Mouse (Mus musculus): Measurements from ENCODE around the gene Cpne7.

DNA sequence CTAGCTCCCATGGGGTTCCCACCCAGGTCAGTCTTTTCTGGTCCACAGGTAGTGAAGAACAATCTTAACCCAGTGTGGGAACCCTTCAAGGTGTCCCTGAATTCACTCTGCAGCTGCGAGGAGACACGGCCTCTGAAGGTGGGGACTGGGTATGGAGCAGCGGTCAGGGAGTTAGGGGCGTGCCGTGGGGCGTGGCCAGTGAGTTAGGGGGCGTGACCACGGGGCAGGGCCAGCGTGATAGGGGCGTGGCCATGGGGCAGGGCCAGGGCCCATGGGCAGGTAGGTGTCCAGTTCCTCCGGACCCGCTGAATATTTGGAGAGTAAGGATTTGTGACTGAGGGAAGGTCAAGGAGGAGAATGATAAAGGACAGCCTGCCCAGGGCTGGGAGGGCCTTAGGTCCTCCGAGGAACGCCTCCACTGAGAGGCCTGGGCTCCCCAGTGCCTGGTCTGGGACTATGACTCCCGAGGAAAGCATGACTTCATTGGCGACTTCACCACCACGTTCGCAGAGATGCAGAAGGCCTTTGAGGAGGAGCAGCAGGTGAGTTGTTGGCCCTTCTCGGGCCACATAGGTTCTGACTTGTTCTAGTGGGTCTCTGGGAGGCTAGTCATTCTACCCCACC, 9.1 kb downstream of the Cpne7 start:
- TF ChIP-seq CTCF (IDR thresholded peaks at IDR 0.05; ENCODE audit: low read depth, low read length) (no peak), POLR2A (IDR thresholded peaks at IDR 0.05; ENCODE audit: borderline replicate concordance, low read depth, low read length) (no peak)
